Mouse (Mus musculus): Measurements from ENCODE around the gene Tmtc2.

DNA sequence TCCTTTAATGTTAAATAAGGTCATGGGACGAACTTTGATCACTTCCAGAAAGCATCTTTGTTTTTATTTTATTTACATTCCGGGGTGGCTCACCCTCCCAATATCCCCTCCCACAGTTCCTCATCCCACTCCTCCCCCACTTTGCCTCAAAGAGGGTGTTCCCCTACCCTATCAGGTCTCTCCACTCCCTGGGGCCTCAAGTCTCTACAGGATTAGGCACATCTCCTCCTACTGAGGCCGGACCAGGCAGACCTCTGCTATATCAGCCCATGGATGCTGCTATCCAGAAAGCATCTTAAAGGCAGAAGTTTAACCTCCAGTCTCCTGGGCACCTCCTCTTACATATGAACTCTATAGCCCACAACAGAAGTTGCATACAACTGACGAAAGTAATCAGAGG lies 157.7 kb downstream of the Tmtc2 start:
- no peak for TF ChIP-seq CTCF (IDR thresholded peaks at IDR 0.05; ENCODE audit: borderline replicate concordance, extremely low read depth, insufficient read depth, insufficient read length)
- no peak for TF ChIP-seq POLR2A (IDR thresholded peaks at IDR 0.05; ENCODE audit: borderline replicate concordance, extremely low read depth, insufficient read depth, insufficient read length, poor library complexity, severe bottlenecking)
